Mouse (Mus musculus) ovary, postnatal 36 days (tissue): Measurements from ENCODE around the gene Mup7.
"Not testable (repeated sequence)": the region's sequence is repeated elsewhere in the genome, so short reads cannot be mapped to it uniquely, and the experiment has no call there.

ENCODE experiments used
- DNase-seq: peaks from one replicate; pipeline ENCODE4 v3.0.0; 2022; ENCODE audit warnings: low spot score, mixed read lengths

Mup7 gene

DNA sequence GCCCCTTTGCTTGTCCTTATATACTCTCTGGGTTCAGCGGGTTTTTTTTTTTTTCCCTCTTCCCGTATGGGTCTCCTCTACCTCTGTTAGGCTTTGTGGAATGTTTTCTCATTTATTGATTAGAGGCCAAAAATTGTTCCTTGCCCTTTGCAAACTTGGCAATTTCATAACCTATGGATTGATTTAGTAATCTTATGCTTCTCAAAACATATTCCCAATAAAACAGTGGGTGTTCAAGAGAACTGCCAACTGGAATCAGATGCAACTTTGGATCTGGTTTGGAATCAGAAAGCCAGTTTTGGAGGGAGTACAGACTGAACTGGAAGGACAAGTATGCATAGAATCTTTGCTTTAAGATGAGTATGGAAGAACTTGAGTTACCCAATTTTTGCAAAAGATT, at the start of gene Mup7:
Gene Mup7 (minus strand): TSS at position 101 of the 400 bp plus-strand sequence.
- DNase-seq, result not testable (repeated sequence)

DNA sequence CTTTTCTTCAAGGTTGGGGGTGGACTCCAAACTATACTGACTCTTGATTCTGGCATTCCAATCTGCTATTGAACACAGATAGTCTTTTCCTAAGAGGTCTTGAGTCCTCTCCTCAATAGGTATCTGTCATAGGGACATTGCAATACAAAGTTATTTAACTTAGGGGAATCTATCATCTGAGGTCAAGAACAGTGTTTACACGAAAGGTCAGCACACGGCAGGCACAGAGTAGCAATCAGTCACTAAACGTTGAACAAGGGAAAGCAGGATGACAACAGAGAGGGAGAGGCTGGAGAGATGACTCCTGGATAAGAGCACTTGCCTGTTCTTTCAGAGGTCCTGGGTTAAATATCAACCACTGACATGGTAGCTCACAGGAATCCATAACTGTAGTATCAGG, 9.6 kb upstream of the Mup7 start:
- DNase-seq, result not testable (repeated sequence)

DNA sequence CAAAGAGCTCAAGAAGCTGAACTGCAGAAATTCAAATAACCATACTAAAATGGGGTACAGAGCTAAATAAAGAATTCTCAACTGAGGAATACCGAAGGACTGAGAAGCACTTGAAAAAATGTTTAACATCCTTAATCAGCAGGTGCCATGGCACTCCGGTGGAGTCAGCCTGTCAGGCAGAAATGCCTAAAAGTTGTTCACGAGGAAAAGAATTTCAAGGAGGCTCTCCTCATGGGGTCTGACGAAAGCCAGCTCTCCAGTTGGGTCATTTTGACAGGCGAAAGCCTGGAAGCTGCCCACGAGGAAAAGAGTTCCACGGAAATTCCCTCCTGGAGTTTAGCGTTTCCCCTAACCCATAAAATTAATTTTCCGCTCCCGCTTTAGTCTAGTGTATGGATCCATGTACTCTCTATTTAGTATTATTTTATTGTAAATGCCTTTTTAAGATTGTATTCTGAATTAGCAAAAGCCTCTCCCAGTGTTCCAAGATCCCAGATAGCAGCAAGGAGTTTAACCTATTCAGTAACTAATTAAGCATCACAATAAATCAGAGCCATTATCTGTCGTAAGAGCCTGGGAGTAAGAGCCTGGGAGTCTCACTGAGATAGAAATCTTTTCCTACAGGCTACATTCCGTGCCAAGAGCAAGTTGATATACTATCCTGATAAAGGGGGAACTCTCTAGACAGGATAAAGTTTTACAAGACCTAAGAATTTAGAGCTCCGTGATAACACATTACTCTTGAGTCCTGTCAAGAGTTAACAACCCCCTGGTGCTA, 40.8 kb downstream of the Mup7 start:
- DNase-seq, result not testable (repeated sequence)

DNA sequence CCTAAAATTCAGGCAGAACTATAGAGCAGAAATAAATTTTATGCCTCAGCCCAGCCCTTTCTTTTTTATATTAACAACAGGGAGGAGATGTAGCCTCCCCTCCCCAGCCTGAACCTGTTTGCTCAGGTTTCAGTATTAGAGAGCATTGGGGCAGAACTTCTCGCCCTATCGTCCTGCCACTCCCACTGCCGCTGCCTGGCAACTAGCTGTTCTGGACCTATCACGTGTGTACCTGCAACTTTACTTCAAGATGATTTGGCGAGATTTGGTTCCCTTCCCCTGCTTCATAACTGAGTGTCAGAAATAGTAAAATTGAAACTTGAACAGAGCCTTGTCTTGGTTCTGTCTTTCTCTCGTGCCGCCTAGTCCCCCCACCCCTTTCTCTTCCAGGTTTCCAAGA, 50.1 kb downstream of the Mup7 start:
- DNase-seq, result not testable (repeated sequence)
